Mouse (Mus musculus) ES-E14 (cell line): Measurements from ENCODE around the gene Nsun2. TPM values are rescaled to one million over a fixed set of nuclear protein-coding genes. Genes with fewer than 3 reads are reported as not detected.

Experiments used
- DNase-seq: peaks from one replicate; pipeline ENCODE4 v3.0.0-alpha.2; 2013; ENCODE audit warnings: low read depth, low spot score
- H3K27ac ChIP-seq: 2 replicates; pipeline ENCODE4 v1.5.1; 2012; ENCODE audit warnings: low read depth, mild to moderate bottlenecking, low read length, moderate library complexity, mixed read lengths; ENCODE audit not compliant: poor library complexity, insufficient read depth, severe bottlenecking
- H3K36me3 ChIP-seq: 2 replicates; pipeline ENCODE4 v1.6.1; 2012; ENCODE audit warnings: mild to moderate bottlenecking, low read length, moderate library complexity, mixed read lengths; ENCODE audit not compliant: control insufficient read depth, poor library complexity, insufficient read depth, severe bottlenecking
- H3K4me1 ChIP-seq, 2 experiments: fragments of 150-350 bp in 1 of 2; sonication (generic) in 1 of 2; 2 replicates each; pipeline ENCODE4 v1.6.1; 2012; ENCODE audit warnings: low read length in 2 of 2, mild to moderate bottlenecking in 1 of 2, mixed read lengths in 1 of 2; ENCODE audit not compliant: control insufficient read depth in 2 of 2, insufficient read depth in 2 of 2, poor library complexity in 1 of 2
- H3K4me3 ChIP-seq, 2 experiments: fragments of 150-350 bp in 1 of 2; sonication (generic) in 1 of 2; 2 replicates each; pipeline ENCODE4 v1.5.1; 2012; ENCODE audit warnings: low read length in 2 of 2, low read depth in 1 of 2, mild to moderate bottlenecking in 1 of 2, mixed read lengths in 1 of 2; ENCODE audit not compliant: insufficient read depth in 1 of 2, poor library complexity in 1 of 2, severe bottlenecking in 1 of 2
- H3K9ac ChIP-seq: 2 replicates; pipeline ENCODE4 v1.6.1; 2012; ENCODE audit warnings: low read depth, mild to moderate bottlenecking, low read length, mixed read lengths; ENCODE audit not compliant: poor library complexity, insufficient read depth, severe bottlenecking
- H3K9me3 ChIP-seq: fragments of 150-350 bp; sonication (generic); 2 replicates; pipeline ENCODE4 v1.6.1; 2012; ENCODE audit warnings: low read depth, mild to moderate bottlenecking, low read length; ENCODE audit not compliant: control insufficient read depth, insufficient read depth
- CHD2 ChIP-seq: IDR thresholded peaks from 2 replicates; pipeline ENCODE4 v1.6.1; 2014; ENCODE audit warnings: mild to moderate bottlenecking, low read depth, low read length, inconsistent platforms
- HCFC1 ChIP-seq: IDR thresholded peaks from 2 replicates; pipeline ENCODE4 v1.6.1; 2012; ENCODE audit warnings: low read length, inconsistent platforms, borderline replicate concordance; ENCODE audit not compliant: insufficient read depth
- MAFK ChIP-seq: IDR thresholded peaks from 2 replicates; pipeline ENCODE4 v1.6.1; 2014; ENCODE audit warnings: mild to moderate bottlenecking, low read depth, low read length, inconsistent platforms; ENCODE audit not compliant: insufficient read depth
- ZC3H11A ChIP-seq: IDR thresholded peaks from 2 replicates; pipeline ENCODE4 v1.6.1; 2012; ENCODE audit warnings: low read depth, mild to moderate bottlenecking, inconsistent platforms, low read length, borderline replicate concordance
- ZNF384 ChIP-seq: IDR thresholded peaks from 2 replicates; pipeline ENCODE4 v1.6.1; 2012; ENCODE audit warnings: low read depth, low read length, inconsistent platforms
- in situ Hi-C, 2 experiments: fragments of 600-800 bp; cut with MboI; formaldehyde crosslinking; loops; one replicate each; pipeline ENCODE4 v1.15.1; 2025; ENCODE audit warnings: low sequenced_read_pairs in 2 of 2, inconsistent platforms in 1 of 2; ENCODE audit not compliant: unreplicated experiment in 2 of 2
- total RNA-seq: library from RNA; depleted of rRNA; stranded (reverse); fragments of 300-350 nt; gene quantifications from 2 replicates; pipeline ENCODE4 v1.2.3, GENCODE M21; 2012

Nsun2 gene
- total RNA-seq, 1 experiment = 220 TPM

GRCm38 (mm10) chr13:69547488-69548180 is 14.1 kb downstream of the Nsun2 start:
- Histone ChIP-seq H3K4me3 (no peak overlapping the region), H3K4me1 (peaks cover 0 to 5% of the 10 kb centered on the region in 2 experiments; a peak in 1 of 4 replicates), H3K9ac (no peak overlapping the region), H3K27ac (no peak overlapping the region), H3K9me3 (no peaks in the 10 kb centered on the region), H3K36me3 (no peaks in the 10 kb centered on the region)
- in situ Hi-C loops = loop anchor here in 1 of 2 experiments (10.0 kb wide), 1 partner anchor 107 kb away; no protein-coding TSS in a partner anchor
- TF ChIP-seq MAFK (no peak), ZC3H11A (no peak), HCFC1 (no peak), CHD2 (no peak), ZNF384 (no peak)
- DNase-seq = no peak

GRCm38 (mm10) chr13:69549980-69550379 is 16.4 kb downstream of the Nsun2 start:
- TF ChIP-seq ZNF384 = no peak
- TF ChIP-seq HCFC1 = no peak
- TF ChIP-seq MAFK = no peak
- no peak for TF ChIP-seq CHD2
- no peak for TF ChIP-seq ZC3H11A
- Histone ChIP-seq H3K27ac (no peak overlapping the region), H3K4me3 (no peak overlapping the region), H3K9ac (no peak overlapping the region), H3K36me3 (no peaks in the 10 kb centered on the region), H3K9me3 (no peaks in the 10 kb centered on the region), H3K4me1 (no peaks in the 10 kb centered on the region)
- DNase-seq = no peak
- in situ Hi-C loops = loop anchor here in 1 of 2 experiments (10.0 kb wide), 1 partner anchor 105 kb away; no protein-coding TSS in a partner anchor

- peaks cover 0 to 5% of the 10 kb centered on the region in 2 experiments; a peak in 1 of 4 replicates for H3K4me1 ChIP-seq
- H3K4me3 ChIP-seq = no peak overlapping the region
- TF ChIP-seq CHD2 (no peak), HCFC1 (no peak), ZNF384 (no peak), ZC3H11A (no peak), MAFK (no peak)
- no peak overlapping the region for H3K9ac ChIP-seq
- no peak overlapping the region for H3K27ac ChIP-seq
- H3K36me3 ChIP-seq = no peaks in the 10 kb centered on the region
- in situ Hi-C loops = no loop called here
- no peaks in the 10 kb centered on the region for H3K9me3 ChIP-seq
- DNase-seq = no peak
These were observed 17.3 kb downstream of the Nsun2 start for GRCm38 (mm10) chr13:69550831-69551230.

- no peak for DNase-seq
- no peaks in the 10 kb centered on the region for H3K9me3 ChIP-seq
- no peak overlapping the region for H3K4me3 ChIP-seq
- no peak overlapping the region for H3K27ac ChIP-seq
- TF ChIP-seq ZC3H11A (0 out of 2 replicates have a peak, but pooled peaks have one; percentile 3), CHD2 (no peak)
- H3K4me1 ChIP-seq = peaks cover 0 to 8% of the 10 kb centered on the region in 2 experiments; a peak in 1 of 4 replicates
- in situ Hi-C loops = no loop called here
- H3K9ac ChIP-seq = no peak overlapping the region
- no peaks in the 10 kb centered on the region for H3K36me3 ChIP-seq
These were observed 19.5 kb downstream of the Nsun2 start for GRCm38 (mm10) chr13:69553024-69553423.
